Mouse (Mus musculus): ENCODE measurements around the gene Brpf3. TPM values are rescaled to one million over a fixed set of nuclear protein-coding genes. Genes with fewer than 3 reads are reported as not detected.

Gene Brpf3
- polyA plus RNA-seq, 1 experiment from 2014 or later = 9.1 TPM

DNA sequence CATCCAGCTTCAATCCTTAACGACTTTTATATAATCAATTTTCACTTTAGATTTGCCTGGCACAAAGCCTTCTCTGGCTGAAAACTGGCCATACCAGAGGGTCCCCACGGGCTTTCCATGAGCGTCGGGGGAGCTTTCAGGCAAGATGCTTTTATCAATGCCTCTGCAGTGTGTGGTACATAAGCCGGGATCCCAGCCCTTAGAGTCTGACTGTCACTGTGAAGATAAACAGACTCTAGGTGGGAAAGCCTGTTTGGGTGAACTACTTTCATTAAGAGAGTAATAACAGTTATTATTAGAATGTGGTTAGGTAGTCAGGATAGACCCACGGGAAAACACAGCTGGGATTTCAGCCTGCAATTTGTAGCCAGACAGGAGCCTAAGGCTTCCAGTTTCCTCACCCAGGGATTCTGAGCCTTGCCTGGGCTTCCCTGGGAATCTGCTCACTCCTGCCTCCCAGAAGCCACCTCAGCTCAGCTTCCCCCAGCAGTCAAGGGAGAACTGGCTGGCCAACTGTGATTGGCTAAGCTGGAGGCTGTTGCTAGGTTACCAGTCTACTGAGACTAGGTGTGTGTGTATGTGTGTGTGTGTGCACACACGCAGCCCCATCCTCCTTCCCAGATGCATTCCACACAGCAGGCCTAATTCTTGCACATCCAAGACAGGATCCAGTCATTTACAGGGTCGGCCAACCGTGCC, 68.7 kb downstream of the Brpf3 start:
- peak; percentile 43 for DNase-seq (ENCODE audit: low spot score)
- no peaks in the 10 kb centered on the region for H3K36me3 ChIP-seq (replicated peaks)

GRCm38 (mm10) chr17:28870435-28870834, 69.5 kb downstream of the Brpf3 start:
- Histone ChIP-seq H3K4me1 (peaks cover 7% of the 10 kb centered on the region), H3K36me3 (replicated peaks) (no peaks in the 10 kb centered on the region), H3K9me3 (no peaks in the 10 kb centered on the region), H3K27ac (replicated peaks) (no peak overlapping the region), H3K27me3 (replicated peaks; ENCODE audit: low read depth, poor library complexity, severe bottlenecking) (peaks cover 4% of the 10 kb centered on the region; the same call in 1 of the 2 replicates), H3K4me3 (no peak overlapping the region)
- DNase-seq (ENCODE audit: low spot score) = no peak
- 78% methylated on average over 5 of the region's 5 CpGs for WGBS

More for the DNA sequence above, 68.7 kb downstream of the Brpf3 start:
- WGBS = 71% methylated on average over 9 of the region's 9 CpGs
- peaks cover 5% of the 10 kb centered on the region for H3K4me1 ChIP-seq
- H3K9me3 ChIP-seq = no peaks in the 10 kb centered on the region
- H3K27me3 ChIP-seq (replicated peaks; ENCODE audit: low read depth, poor library complexity, severe bottlenecking) = peaks cover 4% of the 10 kb centered on the region; the same call in 1 of the 2 replicates
- H3K27ac ChIP-seq (replicated peaks) = no peak overlapping the region
- H3K4me3 ChIP-seq = no peak overlapping the region

- DNase-seq (ENCODE audit: low spot score) = no peak
- WGBS = 81% methylated on average over 11 of the region's 11 CpGs
These were observed 70.9 kb downstream of the Brpf3 start for GRCm38 (mm10) chr17:28871831-28872230.

GRCm38 (mm10) chr17:28872322-28872721, 71.4 kb downstream of the Brpf3 start:
- H3K4me1 ChIP-seq = peaks cover 16% of the 10 kb centered on the region
- H3K27me3 ChIP-seq (replicated peaks; ENCODE audit: low read depth, poor library complexity, severe bottlenecking) = peaks cover 12% of the 10 kb centered on the region
- no peaks in the 10 kb centered on the region for H3K36me3 ChIP-seq (replicated peaks)
- H3K9me3 ChIP-seq = no peaks in the 10 kb centered on the region
- 91% methylated on average over 7 of the region's 7 CpGs for WGBS
- H3K27ac ChIP-seq (replicated peaks) = no peak overlapping the region
- H3K4me3 ChIP-seq = no peak overlapping the region
- no peak for DNase-seq (ENCODE audit: low spot score)

More at GRCm38 (mm10) chr17:28871831-28872230, 70.9 kb downstream of the Brpf3 start:
- H3K27me3 ChIP-seq (replicated peaks; ENCODE audit: low read depth, poor library complexity, severe bottlenecking) = peaks cover 8% of the 10 kb centered on the region; the same call in 1 of the 2 replicates
- peaks cover 11% of the 10 kb centered on the region for H3K4me1 ChIP-seq
- H3K27ac ChIP-seq (replicated peaks) = no peak overlapping the region
- no peaks in the 10 kb centered on the region for H3K9me3 ChIP-seq
- H3K36me3 ChIP-seq (replicated peaks) = no peaks in the 10 kb centered on the region
- H3K4me3 ChIP-seq = no peak overlapping the region

DNA sequence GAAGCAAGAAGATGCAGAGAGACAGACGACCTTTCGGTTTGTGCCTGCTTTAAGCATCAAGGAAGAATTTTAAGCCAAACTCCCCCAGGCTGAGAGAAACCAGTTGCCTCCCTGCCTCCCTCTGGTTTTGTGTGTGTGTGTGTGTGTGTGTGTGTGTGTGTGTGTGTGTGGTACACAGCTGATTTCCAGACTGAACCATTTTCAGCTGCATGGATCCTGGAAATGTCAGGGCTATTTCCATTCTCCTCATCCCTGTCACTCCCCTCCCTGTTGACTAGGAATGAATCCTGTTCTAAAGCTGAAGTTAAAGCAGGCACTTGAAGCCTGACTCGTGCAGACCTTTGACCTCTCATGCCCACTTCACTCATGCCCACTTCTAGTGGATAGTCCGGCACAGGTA, 73.3 kb downstream of the Brpf3 start:
- Histone ChIP-seq H3K4me3 (no peak overlapping the region), H3K36me3 (replicated peaks) (no peaks in the 10 kb centered on the region), H3K4me1 (peaks cover 17% of the 10 kb centered on the region), H3K9me3 (no peaks in the 10 kb centered on the region), H3K27ac (replicated peaks) (no peak overlapping the region), H3K27me3 (replicated peaks; ENCODE audit: low read depth, poor library complexity, severe bottlenecking) (peaks cover 23% of the 10 kb centered on the region)
- DNase-seq (ENCODE audit: low spot score) = no peak
- WGBS = 81% methylated on average over 4 of the region's 4 CpGs

DNA sequence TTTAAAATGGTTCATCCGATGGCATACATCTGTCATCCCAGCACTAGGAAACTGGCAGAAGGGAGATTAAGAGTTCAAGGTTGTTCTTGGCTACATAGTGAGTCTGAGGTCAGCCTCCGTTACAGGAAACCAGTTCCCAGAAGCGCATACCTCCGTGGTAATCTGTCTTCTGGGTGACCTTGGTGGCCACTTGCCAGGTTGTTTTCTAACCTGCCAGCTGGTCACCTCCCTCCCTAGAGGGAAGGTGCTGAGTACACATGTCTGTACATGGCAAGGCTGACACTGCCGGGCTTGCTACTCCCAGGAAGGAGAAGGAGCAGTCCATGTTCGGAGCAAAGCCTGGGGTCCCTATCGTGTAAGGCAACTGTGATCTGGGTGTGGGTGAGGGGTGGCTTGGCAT, 73.9 kb downstream of the Brpf3 start:
- no peaks in the 10 kb centered on the region for H3K36me3 ChIP-seq (replicated peaks)
- no peak for DNase-seq (ENCODE audit: low spot score)
- peaks cover 13% of the 10 kb centered on the region for H3K4me1 ChIP-seq
- H3K27me3 ChIP-seq (replicated peaks; ENCODE audit: low read depth, poor library complexity, severe bottlenecking) = peaks cover 25% of the 10 kb centered on the region
- H3K27ac ChIP-seq (replicated peaks) = no peak overlapping the region
- 84% methylated on average over 7 of the region's 7 CpGs for WGBS
- H3K4me3 ChIP-seq = no peak overlapping the region
- H3K9me3 ChIP-seq = no peaks in the 10 kb centered on the region

DNA sequence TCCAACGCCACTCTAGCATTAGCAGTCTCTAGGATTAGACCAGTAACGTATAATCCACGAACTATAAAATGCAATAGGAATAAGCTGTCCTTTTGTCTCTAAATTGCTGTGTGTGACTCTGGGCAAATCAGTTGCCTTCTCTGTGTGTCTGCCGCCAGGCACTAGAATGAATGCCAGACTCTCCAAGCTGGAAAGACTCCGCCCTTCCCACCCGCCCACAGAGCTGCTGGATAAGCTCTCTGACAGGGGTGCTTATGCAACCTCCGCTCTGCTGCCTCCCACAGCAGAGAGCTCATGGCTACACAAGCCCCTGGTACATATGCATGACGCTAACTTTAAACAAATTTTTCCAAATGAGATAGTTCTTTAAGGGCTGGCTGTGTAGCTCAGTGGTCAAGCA, 74.4 kb downstream of the Brpf3 start:
- Histone ChIP-seq H3K9me3 (no peaks in the 10 kb centered on the region), H3K36me3 (replicated peaks) (no peaks in the 10 kb centered on the region), H3K27me3 (replicated peaks; ENCODE audit: low read depth, poor library complexity, severe bottlenecking) (peaks cover 30% of the 10 kb centered on the region), H3K4me1 (peaks cover 16% of the 10 kb centered on the region), H3K27ac (replicated peaks) (no peak overlapping the region), H3K4me3 (no peak overlapping the region)
- 51% methylated on average over 8 of the region's 8 CpGs for WGBS
- DNase-seq (ENCODE audit: low spot score) = peak; percentile 43

DNA sequence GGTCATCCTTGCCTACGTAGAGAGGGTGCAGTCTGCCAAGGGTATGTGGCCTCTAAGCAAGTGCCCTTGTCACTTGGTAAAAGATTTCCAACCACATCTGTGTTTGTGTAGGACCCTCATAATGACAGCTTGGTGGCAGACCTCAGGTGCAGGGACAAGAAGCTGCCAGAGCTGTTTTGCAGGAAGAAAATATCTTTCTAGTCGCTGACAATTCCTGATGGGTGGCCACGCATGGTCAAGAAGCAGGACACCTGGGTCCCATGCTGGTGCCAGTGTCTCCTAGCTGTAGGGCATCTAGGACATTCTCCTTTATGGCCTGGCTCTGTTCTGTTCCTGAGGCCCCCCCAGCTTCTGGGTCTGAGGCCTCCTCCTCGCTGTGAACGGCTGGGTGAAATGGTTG, 75.4 kb downstream of the Brpf3 start:
- no peak for DNase-seq (ENCODE audit: low spot score)
- Histone ChIP-seq H3K9me3 (no peaks in the 10 kb centered on the region), H3K4me3 (peak overlapping the region; percentile 34; the same call in 1 of the 2 replicates), H3K36me3 (replicated peaks) (no peaks in the 10 kb centered on the region), H3K27ac (replicated peaks) (no peak overlapping the region), H3K4me1 (peaks cover 16% of the 10 kb centered on the region), H3K27me3 (replicated peaks; ENCODE audit: low read depth, poor library complexity, severe bottlenecking) (peaks cover 40% of the 10 kb centered on the region)
- WGBS = 60% methylated on average over 5 of the region's 5 CpGs

- 14% methylated on average over 19 of the region's 19 CpGs for WGBS
- Histone ChIP-seq H3K4me3 (peak overlapping the region; percentile 34), H3K36me3 (replicated peaks) (no peaks in the 10 kb centered on the region), H3K27ac (replicated peaks) (no peak overlapping the region), H3K9me3 (no peaks in the 10 kb centered on the region), H3K27me3 (replicated peaks; ENCODE audit: low read depth, poor library complexity, severe bottlenecking) (peaks cover 44% of the 10 kb centered on the region), H3K4me1 (peaks cover 16% of the 10 kb centered on the region)
- DNase-seq (ENCODE audit: low spot score) = peak; percentile 66
These were observed 75.9 kb downstream of the Brpf3 start for GRCm38 (mm10) chr17:28876821-28877220.

GRCm38 (mm10) chr17:28879931-28880391, 79.1 kb downstream of the Brpf3 start:
- peaks cover 45% of the 10 kb centered on the region for H3K27me3 ChIP-seq (replicated peaks; ENCODE audit: low read depth, poor library complexity, severe bottlenecking)
- H3K27ac ChIP-seq (replicated peaks) = no peak overlapping the region
- no peaks in the 10 kb centered on the region for H3K36me3 ChIP-seq (replicated peaks)
- no peaks in the 10 kb centered on the region for H3K9me3 ChIP-seq
- peaks cover 18% of the 10 kb centered on the region for H3K4me1 ChIP-seq
- DNase-seq (ENCODE audit: low spot score) = peak; percentile 89
- H3K4me3 ChIP-seq = peak overlapping the region; percentile 31; the same call in 1 of the 2 replicates
- WGBS = 6% methylated on average over 18 of the region's 18 CpGs

- no peaks in the 10 kb centered on the region for H3K9me3 ChIP-seq
- WGBS = 6% methylated on average over 12 of the region's 12 CpGs
- H3K27ac ChIP-seq (replicated peaks) = no peak overlapping the region
- H3K27me3 ChIP-seq (replicated peaks; ENCODE audit: low read depth, poor library complexity, severe bottlenecking) = peaks cover 37% of the 10 kb centered on the region
- peak overlapping the region; percentile 21; the same call in 1 of the 2 replicates for H3K4me3 ChIP-seq
- DNase-seq (ENCODE audit: low spot score) = peak; percentile 76
- H3K4me1 ChIP-seq = peaks cover 9% of the 10 kb centered on the region
- no peaks in the 10 kb centered on the region for H3K36me3 ChIP-seq (replicated peaks)
These were observed 81.4 kb downstream of the Brpf3 start for GRCm38 (mm10) chr17:28882316-28882715.

GRCm38 (mm10) chr17:28882810-28883209, 81.9 kb downstream of the Brpf3 start:
- Histone ChIP-seq H3K36me3 (replicated peaks) (no peaks in the 10 kb centered on the region), H3K4me3 (0 out of 2 replicates have a peak overlapping the region, but pooled peaks have one; percentile 21), H3K4me1 (peaks cover 8% of the 10 kb centered on the region; the same call in 1 of the 2 replicates), H3K9me3 (peaks cover under 1% of the 10 kb centered on the region; the same call in 1 of the 2 replicates), H3K27ac (replicated peaks) (no peak overlapping the region), H3K27me3 (replicated peaks; ENCODE audit: low read depth, poor library complexity, severe bottlenecking) (peaks cover 34% of the 10 kb centered on the region)
- WGBS = 56% methylated on average over 8 of the region's 8 CpGs
- no peak for DNase-seq (ENCODE audit: low spot score)

- no peak for DNase-seq (ENCODE audit: low spot score)
- Histone ChIP-seq H3K27ac (replicated peaks) (no peak overlapping the region), H3K36me3 (replicated peaks) (no peaks in the 10 kb centered on the region), H3K4me1 (peaks cover 13% of the 10 kb centered on the region), H3K4me3 (no peak overlapping the region), H3K27me3 (replicated peaks; ENCODE audit: low read depth, poor library complexity, severe bottlenecking) (peaks cover 28% of the 10 kb centered on the region), H3K9me3 (peaks cover 11% of the 10 kb centered on the region; the same call in 1 of the 2 replicates)
- 71% methylated on average over 10 of the region's 10 CpGs for WGBS
These were observed 83.1 kb downstream of the Brpf3 start for GRCm38 (mm10) chr17:28883941-28884516.

Measured in embryonic facial prominence, embryonic 10.5 days (tissue).